Mouse (Mus musculus) limb, embryonic 12.5 days (tissue): ENCODE measurements around the gene Eif4e2. TPM values are rescaled to one million over a fixed set of nuclear protein-coding genes. Genes with fewer than 3 reads are reported as not detected.
A peak's percentile ranks its signal among the peaks of the same experiment; 100 is the strongest.

ENCODE experiments used
- ATAC-seq: fragments of 200-750 bp; cut with Nextera tagmentation; 2 replicates; pipeline ENCODE4 v1.8.0; 2017; ENCODE audit warnings: low read depth, moderate TSS enrichment; ENCODE audit not compliant: insufficient number of reproducible peaks, insufficient read depth, low FRiP score, low TSS enrichment
- H3K27ac ChIP-seq: fragments of 300-500 bp; sonication (generic); 2 replicates; pipeline ENCODE4 v1.5.1; 2016; ENCODE audit warnings: mild to moderate bottlenecking, moderate library complexity
- H3K27me3 ChIP-seq: fragments of 300-500 bp; sonication (generic); 2 replicates; pipeline ENCODE4 v1.6.1; 2016; ENCODE audit warnings: mild to moderate bottlenecking, moderate library complexity
- H3K36me3 ChIP-seq: fragments of 300-500 bp; sonication (generic); 2 replicates; pipeline ENCODE4 v1.6.1; 2016; ENCODE audit warnings: mild to moderate bottlenecking, moderate library complexity
- H3K4me1 ChIP-seq: fragments of 300-500 bp; sonication (generic); replicated peaks from 2 replicates; pipeline ENCODE4 v1.6.1; 2016
- H3K4me2 ChIP-seq: fragments of 300-500 bp; sonication (generic); 2 replicates; pipeline ENCODE4 v1.6.1; 2016; ENCODE audit warnings: mild to moderate bottlenecking, moderate library complexity
- H3K4me3 ChIP-seq: fragments of 300-500 bp; sonication (generic); replicated peaks from 2 replicates; pipeline ENCODE4 v1.5.1; 2016; ENCODE audit warnings: mild to moderate bottlenecking
- H3K9ac ChIP-seq: fragments of 300-500 bp; sonication (generic); replicated peaks from 2 replicates; pipeline ENCODE4 v1.6.1; 2016; ENCODE audit warnings: mild to moderate bottlenecking, moderate library complexity
- H3K9me3 ChIP-seq: fragments of 300-500 bp; sonication (generic); 2 replicates; pipeline ENCODE4 v1.6.1; 2016; ENCODE audit warnings: mild to moderate bottlenecking, moderate library complexity
- WGBS: fragments of 180-500 bp; shearing (Covaris S2); methylation state at CpG from one replicate; pipeline ENCODE4 v1.1.7; 2016; 5-methylcytosine and 5-hydroxymethylcytosine counted together
- polyA plus RNA-seq: library from polyadenylated mRNA; unstranded; fragments of >200 nt; fragmentation: Nextera tagmentation; extraction: Ambion mirVana; gene quantifications from 2 replicates; pipeline ENCODE4 v1.2.1, GENCODE M21; 2016

Gene Eif4e2
- polyA plus RNA-seq, 1 experiment from 2014 or later, result 171 TPM

DNA sequence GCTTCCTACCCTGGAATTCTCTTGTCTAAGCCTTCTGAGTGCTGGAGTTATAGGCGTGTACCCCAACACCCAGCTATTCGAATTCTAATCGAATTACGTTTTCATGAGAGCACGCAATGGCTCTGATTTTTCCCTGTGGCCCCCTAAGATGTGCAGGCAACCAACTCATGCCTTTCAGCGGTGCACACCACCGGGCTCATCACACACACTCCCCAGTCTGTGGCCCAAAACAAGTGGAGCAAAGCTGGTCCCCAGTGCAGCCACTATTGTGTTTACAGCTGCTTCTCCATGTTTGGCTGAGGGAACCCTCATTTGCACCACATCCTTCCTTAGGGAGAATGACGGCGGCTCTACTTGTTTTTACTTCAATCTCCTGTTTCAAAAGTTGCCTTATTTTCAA, 49.5 kb downstream of the Eif4e2 start:
- WGBS, result 4% methylated on average over 9 of the region's 9 CpGs
- Histone ChIP-seq H3K4me2 (no peak overlapping the region), H3K27ac (no peak overlapping the region), H3K4me1 (peaks cover 22% of the 10 kb centered on the region), H3K9me3 (no peaks in the 10 kb centered on the region), H3K27me3 (peaks cover 97% of the 10 kb centered on the region), H3K36me3 (no peaks in the 10 kb centered on the region), H3K9ac (no peak overlapping the region), H3K4me3 (no peak overlapping the region)
- ATAC-seq, result no peak

DNA sequence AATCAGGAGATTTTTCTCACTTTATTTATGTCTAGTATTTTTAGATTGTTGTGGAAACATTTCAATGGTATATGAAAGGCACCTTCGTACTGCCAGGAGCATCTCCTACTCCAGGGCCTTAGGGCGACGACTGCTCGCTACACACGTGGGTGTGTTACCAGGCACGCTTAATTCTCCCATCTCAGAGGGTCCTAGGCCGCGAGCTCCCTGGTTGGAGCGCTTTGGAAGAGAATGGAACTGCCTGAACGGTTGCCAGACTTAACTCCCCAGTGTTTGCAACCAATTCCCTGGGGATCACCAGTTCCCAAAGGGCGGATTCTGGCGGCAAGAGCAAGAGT, 50.1 kb downstream of the Eif4e2 start:
- Histone ChIP-seq H3K9me3 (no peaks in the 10 kb centered on the region), H3K4me3 (peak overlapping the region; percentile 52), H3K27ac (no peak overlapping the region), H3K27me3 (peaks cover 97% of the 10 kb centered on the region), H3K4me1 (peaks cover 22% of the 10 kb centered on the region), H3K4me2 (peak overlapping the region; percentile 97), H3K36me3 (no peaks in the 10 kb centered on the region), H3K9ac (peak overlapping the region; percentile 60; the same call in 1 of the 2 replicates)
- no peak for ATAC-seq
- WGBS, result 2% methylated on average over 12 of the region's 12 CpGs

DNA sequence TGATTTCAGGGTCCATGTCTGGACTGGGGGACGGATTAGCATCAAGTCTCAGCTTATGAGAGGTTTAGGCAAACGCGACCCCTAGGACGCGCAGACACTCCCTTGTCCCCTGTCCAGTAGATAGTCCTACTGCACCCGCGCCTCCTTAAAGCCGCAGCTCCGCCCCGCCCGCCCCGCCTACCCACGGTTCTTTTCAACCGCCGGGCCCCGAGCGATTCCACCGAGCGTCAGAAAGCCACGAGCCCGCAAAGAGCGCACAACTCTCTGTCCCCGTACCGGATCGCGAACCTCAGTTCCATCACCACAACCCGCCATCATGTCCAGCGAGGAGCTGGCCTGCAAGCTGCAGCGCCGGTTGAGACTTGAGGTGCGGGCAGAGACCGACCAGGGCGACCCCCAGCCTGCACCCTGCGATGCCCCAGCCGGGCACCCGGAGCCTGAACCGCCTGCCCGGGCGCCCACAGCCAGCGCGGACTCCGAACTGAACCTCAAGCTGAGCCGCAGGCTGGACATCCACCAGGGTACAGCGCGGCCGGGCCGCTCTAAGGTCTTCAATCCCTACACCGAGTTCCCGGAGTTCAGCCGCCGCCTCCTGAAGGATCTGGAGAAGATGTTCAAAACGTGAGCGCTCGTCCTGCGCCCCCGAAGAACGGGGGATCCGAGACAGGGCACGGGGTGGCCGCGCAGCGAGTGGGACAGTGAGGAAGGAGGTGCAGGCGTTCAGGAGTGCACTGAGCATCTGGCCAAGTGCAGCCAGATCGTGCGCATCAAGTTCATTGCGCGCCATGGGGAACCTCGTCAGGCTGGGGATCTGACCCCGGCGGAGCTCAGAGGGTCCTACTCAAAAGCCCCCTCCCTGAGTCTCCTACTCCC, 50.7 kb downstream of the Eif4e2 start, which contains the start of gene Efhd1:
TSS of gene Efhd1 (plus strand) at position 230 of the 873 bp plus-strand sequence.
- H3K4me1 ChIP-seq, result peaks cover 22% of the 10 kb centered on the region
- H3K36me3 ChIP-seq, result no peaks in the 10 kb centered on the region
- peak within 1 kb of the TSS; percentile 97 for H3K4me2 ChIP-seq
- ATAC-seq, result peak; percentile 34; the same call in 1 of the 2 replicates
- under 1% methylated on average over 70 of the region's 70 CpGs for WGBS
- H3K27ac ChIP-seq, result no peak within 1 kb of the TSS
- H3K4me3 ChIP-seq, result peak within 1 kb of the TSS; percentile 52
- H3K9ac ChIP-seq, result peak within 1 kb of the TSS; percentile 60
- no peaks in the 10 kb centered on the region for H3K9me3 ChIP-seq
- H3K27me3 ChIP-seq, result peaks cover 96% of the 10 kb centered on the region

- H3K27me3 ChIP-seq, result peaks cover 93% of the 10 kb centered on the region
Measured at GRCm38 (mm10) chr1:87265200-87265599, 51.5 kb downstream of the Eif4e2 start.

GRCm38 (mm10) chr1:87266296-87267090, 52.8 kb downstream of the Eif4e2 start:
- Histone ChIP-seq H3K27me3 (peaks cover 81% of the 10 kb centered on the region), H3K4me1 (peaks cover 38% of the 10 kb centered on the region), H3K4me2 (no peak overlapping the region), H3K36me3 (no peaks in the 10 kb centered on the region), H3K27ac (no peak overlapping the region), H3K4me3 (no peak overlapping the region), H3K9ac (no peak overlapping the region; the same call in 1 of the 2 replicates), H3K9me3 (no peaks in the 10 kb centered on the region)
- WGBS, result 22% methylated on average over 8 of the region's 8 CpGs
- no peak for ATAC-seq

More at GRCm38 (mm10) chr1:87265200-87265599, 51.5 kb downstream of the Eif4e2 start:
- Histone ChIP-seq H3K4me3 (peak overlapping the region; percentile 52), H3K4me2 (peak overlapping the region; percentile 97), H3K27ac (no peak overlapping the region), H3K36me3 (no peaks in the 10 kb centered on the region), H3K9ac (no peak overlapping the region), H3K4me1 (peaks cover 25% of the 10 kb centered on the region), H3K9me3 (no peaks in the 10 kb centered on the region)
- ATAC-seq, result no peak
- WGBS, result under 1% methylated on average over 13 of the region's 13 CpGs

GRCm38 (mm10) chr1:87270204-87270603, 56.5 kb downstream of the Eif4e2 start:
- no peak for ATAC-seq
- Histone ChIP-seq H3K27me3 (peaks cover 44% of the 10 kb centered on the region), H3K4me1 (peaks cover 31% of the 10 kb centered on the region), H3K36me3 (no peaks in the 10 kb centered on the region), H3K27ac (peak overlapping the region; percentile 72), H3K4me3 (no peak overlapping the region), H3K9me3 (no peaks in the 10 kb centered on the region), H3K4me2 (peak overlapping the region; percentile 46), H3K9ac (0 out of 2 replicates have a peak overlapping the region, but pooled peaks have one; percentile 19)
- 21% methylated on average over 3 of the region's 3 CpGs for WGBS

DNA sequence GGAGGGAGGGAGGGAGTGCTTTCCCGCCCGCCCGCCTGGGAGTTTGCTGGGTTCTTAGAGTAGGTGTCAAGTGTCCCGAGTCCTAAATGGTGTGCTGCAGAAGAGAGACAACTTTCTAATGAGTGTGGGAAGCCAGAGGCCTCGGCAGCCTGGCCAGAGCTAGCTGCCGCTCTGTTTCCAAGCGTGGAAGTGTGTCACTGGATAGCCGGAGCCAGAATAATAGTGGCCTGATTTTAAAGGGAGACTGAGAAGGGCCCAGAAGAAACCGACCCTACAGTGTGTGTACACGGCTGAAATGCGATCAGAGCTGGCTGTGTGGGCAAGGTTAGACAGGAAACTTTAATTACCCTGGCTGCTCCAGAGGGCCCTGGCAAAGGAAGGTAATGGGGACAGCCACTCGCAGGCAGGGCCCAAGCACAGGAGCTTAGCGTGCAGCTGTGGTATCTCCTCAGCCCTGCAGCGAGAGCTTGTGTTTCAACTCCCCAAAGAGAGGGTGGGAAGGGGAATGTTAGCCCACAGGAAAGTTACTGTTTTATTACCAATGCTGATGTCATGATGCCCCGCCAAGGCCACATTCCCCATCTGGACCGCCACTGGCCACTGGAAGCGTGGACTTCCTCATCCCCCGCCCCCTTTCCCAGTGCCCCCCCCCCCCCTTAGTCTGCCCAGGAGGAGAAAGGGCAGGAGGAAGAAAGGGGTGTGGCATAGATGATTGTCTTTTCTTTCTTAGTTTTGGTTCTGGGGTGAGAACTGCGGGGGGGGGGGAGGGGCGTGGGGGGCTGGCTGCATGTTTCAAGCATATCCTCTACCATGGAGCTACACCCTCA, 57.1 kb downstream of the Eif4e2 start:
- Histone ChIP-seq H3K4me2 (peak overlapping the region; percentile 46), H3K9ac (peak overlapping the region; percentile 19; the same call in 1 of the 2 replicates), H3K27ac (peak overlapping the region; percentile 72), H3K4me3 (0 out of 2 replicates have a peak overlapping the region, but pooled peaks have one; percentile 6), H3K27me3 (peaks cover 38% of the 10 kb centered on the region), H3K9me3 (no peaks in the 10 kb centered on the region), H3K36me3 (no peaks in the 10 kb centered on the region), H3K4me1 (peaks cover 26% of the 10 kb centered on the region)
- 1% methylated on average over 20 of the region's 20 CpGs for WGBS
- peak; percentile 77 for ATAC-seq

GRCm38 (mm10) chr1:87271596-87271995, 57.9 kb downstream of the Eif4e2 start:
- WGBS, result 67% methylated on average over 1 of the region's 1 CpGs
- Histone ChIP-seq H3K4me2 (peak overlapping the region; percentile 46), H3K9me3 (no peaks in the 10 kb centered on the region), H3K36me3 (no peaks in the 10 kb centered on the region), H3K9ac (no peak overlapping the region), H3K27me3 (peaks cover 30% of the 10 kb centered on the region), H3K4me1 (peaks cover 24% of the 10 kb centered on the region), H3K4me3 (no peak overlapping the region), H3K27ac (peak overlapping the region; percentile 72)
- ATAC-seq, result no peak

DNA sequence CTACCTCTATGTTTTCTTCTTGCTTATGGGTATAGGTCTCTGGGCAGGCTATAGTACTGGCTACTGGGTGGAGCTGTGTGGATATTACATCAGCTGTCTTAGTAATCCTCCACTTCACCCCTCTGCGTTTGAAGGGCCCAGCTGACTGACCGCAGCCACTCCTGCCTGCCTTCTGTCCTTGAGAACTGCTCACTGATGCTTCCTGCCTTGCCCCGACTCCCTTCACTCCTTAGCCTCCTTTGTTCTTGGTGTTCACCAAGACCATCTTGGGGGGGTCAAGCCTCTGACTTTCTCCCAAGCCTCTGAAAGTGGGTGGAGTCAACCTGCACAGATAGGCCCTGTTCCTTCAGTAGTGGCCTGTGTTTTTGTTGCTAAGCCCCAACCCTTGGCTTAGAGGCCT, 58.7 kb downstream of the Eif4e2 start:
- H3K4me2 ChIP-seq, result no peak overlapping the region
- no peak overlapping the region for H3K9ac ChIP-seq
- 59% methylated on average over 3 of the region's 3 CpGs for WGBS
- peaks cover 22% of the 10 kb centered on the region for H3K27me3 ChIP-seq
- H3K27ac ChIP-seq, result no peak overlapping the region
- H3K9me3 ChIP-seq, result no peaks in the 10 kb centered on the region
- no peaks in the 10 kb centered on the region for H3K36me3 ChIP-seq
- peaks cover 24% of the 10 kb centered on the region for H3K4me1 ChIP-seq
- H3K4me3 ChIP-seq, result no peak overlapping the region
- ATAC-seq, result no peak

- Histone ChIP-seq H3K4me1 (peaks cover 24% of the 10 kb centered on the region), H3K9ac (no peak overlapping the region), H3K27me3 (peaks cover 11% of the 10 kb centered on the region), H3K4me2 (no peak overlapping the region), H3K9me3 (no peaks in the 10 kb centered on the region), H3K36me3 (no peaks in the 10 kb centered on the region), H3K4me3 (no peak overlapping the region), H3K27ac (no peak overlapping the region)
- ATAC-seq, result no peak
- 82% methylated on average over 3 of the region's 3 CpGs for WGBS
Measured at GRCm38 (mm10) chr1:87273514-87273942, 59.8 kb downstream of the Eif4e2 start.
